Mouse (Mus musculus): Measurements from ENCODE around the gene Dennd4b. TPM values are rescaled to one million over a fixed set of nuclear protein-coding genes. Genes with fewer than 3 reads are reported as not detected.
A peak's percentile ranks its signal among the peaks of the same experiment; 100 is the strongest.

Gene Dennd4b
- polyA plus RNA-seq, 1 experiment from 2014 or later: 2.3 TPM

DNA sequence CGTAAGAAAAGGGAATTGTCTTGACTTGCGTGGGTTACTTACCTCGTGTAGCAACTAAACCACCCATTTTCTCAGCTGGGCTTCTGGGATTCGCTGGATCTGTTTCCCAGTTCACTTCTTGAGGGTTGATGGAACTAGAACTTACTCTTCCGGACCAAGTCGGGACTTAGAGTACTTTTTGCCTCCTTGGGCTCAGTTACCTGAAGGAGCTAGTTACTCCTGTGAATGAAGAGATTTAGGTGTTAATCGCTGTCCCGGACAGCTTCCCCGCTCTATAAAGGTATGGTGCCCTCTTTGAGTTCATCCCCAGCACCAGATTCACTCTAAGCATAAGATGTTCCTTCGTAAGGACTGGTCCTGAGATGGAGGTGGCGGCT lies 29.1 kb downstream of the Dennd4b start:
- H3K9ac ChIP-seq (replicated peaks; ENCODE audit: low read depth): peak overlapping the region; percentile 91
- ATAC-seq: no peak
- peak overlapping the region; percentile 80 for H3K4me2 ChIP-seq (replicated peaks; ENCODE audit: low read depth, low read length)
- peak overlapping the region; percentile 99 for H3K4me3 ChIP-seq (ENCODE audit: low read depth, low read length)
- H3K36me3 ChIP-seq (ENCODE audit: insufficient read depth, low read length): no peaks in the 10 kb centered on the region
- peaks cover 15% of the 10 kb centered on the region; the same call in 1 of the 2 replicates for H3K4me1 ChIP-seq (ENCODE audit: insufficient read depth, low read depth, low read length)
- H3K9me3 ChIP-seq (ENCODE audit: low read length): no peaks in the 10 kb centered on the region
- H3K27me3 ChIP-seq (replicated peaks; ENCODE audit: insufficient read depth, low read length): no peaks in the 10 kb centered on the region
- peak; percentile 24 for DNase-seq (ENCODE audit: low spot score)
- H3K27ac ChIP-seq (ENCODE audit: low read length): peak overlapping the region; percentile 98
- 3% methylated on average over 11 of the region's 11 CpGs for WGBS
- no peak for TF ChIP-seq EP300 (IDR thresholded peaks at IDR 0.05)
- TF ChIP-seq CTCF (IDR thresholded peaks at IDR 0.05): no peak

- no peak for TF ChIP-seq EP300 (IDR thresholded peaks at IDR 0.05)
- no peak for TF ChIP-seq CTCF (IDR thresholded peaks at IDR 0.05)
- H3K9ac ChIP-seq (replicated peaks; ENCODE audit: low read depth): 0 out of 2 replicates have a peak overlapping the region, but pooled peaks have one; percentile 91
Measured at GRCm38 (mm10) chr3:90294651-90295050, 29.7 kb downstream of the Dennd4b start.

GRCm38 (mm10) chr3:90305801-90306200 lies 40.8 kb downstream of the Dennd4b start:
- no peak overlapping the region for H3K4me3 ChIP-seq (ENCODE audit: low read depth, low read length)
- ATAC-seq: no peak
- no peak overlapping the region for H3K27ac ChIP-seq (ENCODE audit: low read length)
- no peak overlapping the region for H3K4me2 ChIP-seq (replicated peaks; ENCODE audit: low read depth, low read length)
- no peaks in the 10 kb centered on the region for H3K36me3 ChIP-seq (ENCODE audit: insufficient read depth, low read length)
- 0 out of 2 replicates have a peak, but pooled peaks cover 5% of the 10 kb centered on the region for H3K4me1 ChIP-seq (ENCODE audit: insufficient read depth, low read depth, low read length)
- no peaks in the 10 kb centered on the region for H3K9me3 ChIP-seq (ENCODE audit: low read length)
- TF ChIP-seq CTCF (IDR thresholded peaks at IDR 0.05): no peak
- TF ChIP-seq EP300 (IDR thresholded peaks at IDR 0.05): no peak
- no peak for DNase-seq (ENCODE audit: low spot score)
- WGBS: 55% methylated on average over 3 of the region's 3 CpGs
- no peaks in the 10 kb centered on the region for H3K27me3 ChIP-seq (replicated peaks; ENCODE audit: insufficient read depth, low read length)
- H3K9ac ChIP-seq (replicated peaks; ENCODE audit: low read depth): no peak overlapping the region

More at GRCm38 (mm10) chr3:90294651-90295050, 29.7 kb downstream of the Dennd4b start:
- DNase-seq (ENCODE audit: low spot score) (no peak), ATAC-seq (no peak)
- H3K4me3 ChIP-seq (ENCODE audit: low read depth, low read length): peak overlapping the region; percentile 99; the same call in 1 of the 2 replicates
- no peaks in the 10 kb centered on the region for H3K27me3 ChIP-seq (replicated peaks; ENCODE audit: insufficient read depth, low read length)
- peak overlapping the region; percentile 80 for H3K4me2 ChIP-seq (replicated peaks; ENCODE audit: low read depth, low read length)
- WGBS: 51% methylated on average over 2 of the region's 2 CpGs
- no peaks in the 10 kb centered on the region for H3K9me3 ChIP-seq (ENCODE audit: low read length)
- H3K36me3 ChIP-seq (ENCODE audit: insufficient read depth, low read length): no peaks in the 10 kb centered on the region
- no peak overlapping the region for H3K27ac ChIP-seq (ENCODE audit: low read length)
- peaks cover 15% of the 10 kb centered on the region; the same call in 1 of the 2 replicates for H3K4me1 ChIP-seq (ENCODE audit: insufficient read depth, low read depth, low read length)

DNA sequence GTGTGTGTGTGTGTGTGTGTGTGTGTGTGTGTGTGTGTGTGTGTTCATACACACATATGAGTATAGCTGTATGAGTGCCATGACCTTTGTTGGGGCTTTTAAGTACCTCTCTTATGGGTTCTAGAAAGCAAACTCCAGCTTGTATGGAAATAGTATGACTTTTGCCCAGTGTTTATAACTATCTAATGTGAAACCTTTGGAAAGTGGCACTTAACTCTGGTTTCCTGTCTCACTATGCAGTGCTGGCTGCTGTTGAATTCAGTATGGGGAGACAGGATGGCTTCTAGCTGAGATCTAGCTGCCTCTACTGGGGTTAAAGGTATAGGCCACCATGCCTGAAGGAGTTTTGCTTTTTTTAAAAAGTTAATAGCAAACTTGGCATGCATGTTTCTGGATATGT lies 44.6 kb downstream of the Dennd4b start:
- no peak overlapping the region for H3K9ac ChIP-seq (replicated peaks; ENCODE audit: low read depth)
- no peak overlapping the region for H3K27ac ChIP-seq (ENCODE audit: low read length)
- no peak for DNase-seq (ENCODE audit: low spot score)
- no peaks in the 10 kb centered on the region for H3K9me3 ChIP-seq (ENCODE audit: low read length)
- H3K27me3 ChIP-seq (replicated peaks; ENCODE audit: insufficient read depth, low read length): no peaks in the 10 kb centered on the region
- ATAC-seq: no peak
- H3K36me3 ChIP-seq (ENCODE audit: insufficient read depth, low read length): no peaks in the 10 kb centered on the region
- TF ChIP-seq CTCF (IDR thresholded peaks at IDR 0.05): no peak
- no peak for TF ChIP-seq EP300 (IDR thresholded peaks at IDR 0.05)
- 0 out of 2 replicates have a peak, but pooled peaks cover 5% of the 10 kb centered on the region for H3K4me1 ChIP-seq (ENCODE audit: insufficient read depth, low read depth, low read length)
- no peak overlapping the region for H3K4me2 ChIP-seq (replicated peaks; ENCODE audit: low read depth, low read length)
- no peak overlapping the region for H3K4me3 ChIP-seq (ENCODE audit: low read depth, low read length)

DNA sequence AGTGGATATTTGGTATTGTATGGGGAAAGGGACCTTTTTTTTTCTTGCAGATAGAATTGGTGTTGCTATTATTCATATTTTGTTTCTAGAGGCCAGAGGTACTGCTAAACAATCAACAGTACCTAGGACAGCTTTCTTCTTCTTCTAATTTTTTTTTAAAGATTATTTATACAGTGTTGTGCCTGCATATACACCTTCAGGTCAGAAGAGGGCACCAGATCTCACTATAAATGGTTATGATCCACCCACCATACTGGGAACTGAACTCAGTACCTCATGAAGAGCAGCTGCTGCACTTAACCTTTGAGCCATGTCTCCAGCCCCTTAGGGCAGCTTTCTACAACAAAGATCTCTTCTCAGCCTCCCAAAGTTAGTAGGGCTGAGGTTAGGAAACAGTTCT lies 48.4 kb downstream of the Dennd4b start:
- no peak overlapping the region for H3K4me2 ChIP-seq (replicated peaks; ENCODE audit: low read depth, low read length)

GRCm38 (mm10) chr3:90314241-90314640 lies 49.3 kb downstream of the Dennd4b start:
- TF ChIP-seq CTCF (IDR thresholded peaks at IDR 0.05): no peak
- TF ChIP-seq EP300 (IDR thresholded peaks at IDR 0.05): no peak
- H3K36me3 ChIP-seq (ENCODE audit: insufficient read depth, low read length): no peaks in the 10 kb centered on the region
- no peak overlapping the region for H3K9ac ChIP-seq (replicated peaks; ENCODE audit: low read depth)
- no peak overlapping the region for H3K27ac ChIP-seq (ENCODE audit: low read length)
- H3K4me3 ChIP-seq (ENCODE audit: low read depth, low read length): no peak overlapping the region
- H3K9me3 ChIP-seq (ENCODE audit: low read length): no peaks in the 10 kb centered on the region
- H3K27me3 ChIP-seq (replicated peaks; ENCODE audit: insufficient read depth, low read length): no peaks in the 10 kb centered on the region
- no peaks in the 10 kb centered on the region for H3K4me1 ChIP-seq (ENCODE audit: insufficient read depth, low read depth, low read length)
- ATAC-seq: no peak
- no peak overlapping the region for H3K4me2 ChIP-seq (replicated peaks; ENCODE audit: low read depth, low read length)
- no peak for DNase-seq (ENCODE audit: low spot score)

More for the DNA sequence above, 48.4 kb downstream of the Dennd4b start:
- DNase-seq (ENCODE audit: low spot score) (peak; percentile 24), ATAC-seq (no peak)
- Histone ChIP-seq H3K9me3 (ENCODE audit: low read length) (no peaks in the 10 kb centered on the region), H3K4me3 (ENCODE audit: low read depth, low read length) (no peak overlapping the region), H3K9ac (replicated peaks; ENCODE audit: low read depth) (no peak overlapping the region), H3K4me1 (ENCODE audit: insufficient read depth, low read depth, low read length) (no peaks in the 10 kb centered on the region), H3K27ac (ENCODE audit: low read length) (no peak overlapping the region), H3K36me3 (ENCODE audit: insufficient read depth, low read length) (no peaks in the 10 kb centered on the region), H3K27me3 (replicated peaks; ENCODE audit: insufficient read depth, low read length) (no peaks in the 10 kb centered on the region)
- TF ChIP-seq CTCF (IDR thresholded peaks at IDR 0.05) (peak; percentile 55), EP300 (IDR thresholded peaks at IDR 0.05) (no peak)

- WGBS: 25% methylated on average over 6 of the region's 6 CpGs
- Histone ChIP-seq H3K4me1 (ENCODE audit: insufficient read depth, low read depth, low read length) (peaks cover 9% of the 10 kb centered on the region), H3K27me3 (replicated peaks; ENCODE audit: insufficient read depth, low read length) (no peaks in the 10 kb centered on the region), H3K9me3 (ENCODE audit: low read length) (no peaks in the 10 kb centered on the region), H3K27ac (ENCODE audit: low read length) (no peak overlapping the region), H3K36me3 (ENCODE audit: insufficient read depth, low read length) (no peaks in the 10 kb centered on the region), H3K9ac (replicated peaks; ENCODE audit: low read depth) (no peak overlapping the region), H3K4me3 (ENCODE audit: low read depth, low read length) (no peak overlapping the region), H3K4me2 (replicated peaks; ENCODE audit: low read depth, low read length) (no peak overlapping the region)
- no peak for ATAC-seq
- no peak for DNase-seq (ENCODE audit: low spot score)
- no peak for TF ChIP-seq CTCF (IDR thresholded peaks at IDR 0.05)
- no peak for TF ChIP-seq EP300 (IDR thresholded peaks at IDR 0.05)
Measured at GRCm38 (mm10) chr3:90322289-90322688, 57.3 kb downstream of the Dennd4b start.

All from lung, postnatal 0 days (tissue).